Mouse (Mus musculus) liver, adult 10 weeks (tissue): ENCODE data around the gene Bglap3. TPM values are rescaled to one million over a fixed set of nuclear protein-coding genes. Genes with fewer than 3 reads are reported as not detected.

Source experiments
- polyA plus RNA-seq: library from polyadenylated mRNA; stranded (reverse); fragments of 350-450 nt; fragmentation: Illumina TruSeq; extraction: RNeasy Lipid Tissue Mini Kit (QIAGEN cat#74804); gene quantifications from one replicate; pipeline ENCODE4 v1.2.3, GENCODE M21; 2014; ENCODE audit warnings: low read depth, low replicate concordance

Bglap3 gene
- 0.74 TPM for polyA plus RNA-seq

GRCm38 (mm10) chr3:88372643-88373042 lies at the start of gene Bglap3:
TSS of gene Bglap3 (minus strand) at chr3:88372743.

GRCm38 (mm10) chr3:88409741-88410644 lies 37.5 kb upstream of the Bglap3 start, which contains the start of gene Pmf1:
TSS of gene Pmf1 (minus strand) at chr3:88410331.

GRCm38 (mm10) chr3:88384364-88384763 lies 11.8 kb upstream of the Bglap3 start, which contains the start of gene Bglap:
TSS of gene Bglap (minus strand) at chr3:88384464.

GRCm38 (mm10) chr3:88378599-88378998 lies 6.1 kb upstream of the Bglap3 start, which contains the start of gene Bglap2:
TSS of gene Bglap2 (minus strand) at chr3:88378699.

GRCm38 (mm10) chr3:88364337-88364736 lies 8.2 kb downstream of the Bglap3 start, which contains the start of gene Paqr6:
TSS of gene Paqr6 (plus strand) at chr3:88364584.

GRCm38 (mm10) chr3:88336058-88337013 lies 36.2 kb downstream of the Bglap3 start, which contains the start of the genes Tmem79 and Smg5:
TSS of gene Tmem79 (minus strand) at chr3:88336148.
TSS of gene Smg5 (plus strand) at chr3:88336260.

GRCm38 (mm10) chr3:88324951-88325405 lies 47.6 kb downstream of the Bglap3 start, which contains the start of gene Glmp:
TSS of gene Glmp (plus strand) at chr3:88325023.

Other genes with a start within 250 kb of the Bglap3 start
- gene Mef2d, start 230.4 kb downstream of the Bglap3 start, polyA plus RNA-seq, result 3.8 TPM
- 0.24 TPM for gene Rhbg, start 118.0 kb downstream of the Bglap3 start, polyA plus RNA-seq
- 0.93 TPM for gene Gm38392, start 85.5 kb downstream of the Bglap3 start, polyA plus RNA-seq
- 4.3 TPM for gene Tsacc, start 75.7 kb downstream of the Bglap3 start, polyA plus RNA-seq
- gene Cct3, start 75.6 kb downstream of the Bglap3 start, polyA plus RNA-seq, result 65.1 TPM
- 8.8 TPM for gene Glmp, start 47.7 kb downstream of the Bglap3 start, polyA plus RNA-seq
- gene Tmem79, start 36.6 kb downstream of the Bglap3 start, polyA plus RNA-seq, result 0.21 TPM
- 6.5 TPM for gene Smg5, start 36.5 kb downstream of the Bglap3 start, polyA plus RNA-seq
- not detected for gene Paqr6, start 8.2 kb downstream of the Bglap3 start, polyA plus RNA-seq
- gene Bglap2, start 6.0 kb upstream of the Bglap3 start, polyA plus RNA-seq, result not detected
- gene Bglap, start 11.7 kb upstream of the Bglap3 start, polyA plus RNA-seq, result not detected
- 5.1 TPM for gene Pmf1, start 37.6 kb upstream of the Bglap3 start, polyA plus RNA-seq
- 17.7 TPM for gene Slc25a44, start 52.4 kb upstream of the Bglap3 start, polyA plus RNA-seq
- gene Sema4a, start 88.4 kb upstream of the Bglap3 start, polyA plus RNA-seq, result 46.1 TPM
- gene Lmna, start 137.2 kb upstream of the Bglap3 start, polyA plus RNA-seq, result 2.5 TPM
- 0.05 TPM for gene Mex3a, start 159.7 kb upstream of the Bglap3 start, polyA plus RNA-seq
- not detected for gene Rab25, start 175.6 kb upstream of the Bglap3 start, polyA plus RNA-seq
- 10.5 TPM for gene Lamtor2, start 180.3 kb upstream of the Bglap3 start, polyA plus RNA-seq
- gene Ubqln4, start 181.0 kb upstream of the Bglap3 start, polyA plus RNA-seq, result 12.4 TPM
- 37.9 TPM for gene Ssr2, start 203.1 kb upstream of the Bglap3 start, polyA plus RNA-seq
- 1.5 TPM for gene Arhgef2, start 233.2 kb upstream of the Bglap3 start, polyA plus RNA-seq